Mouse (Mus musculus) cerebellum, adult 2 months (tissue): Measurements from ENCODE around the gene Csrnp1. TPM values are rescaled to one million over a fixed set of nuclear protein-coding genes. Genes with fewer than 3 reads are reported as not detected.
"Not testable (repeated sequence)": the region's sequence is repeated elsewhere in the genome, so short reads cannot be mapped to it uniquely, and the experiment has no call there.

Source experiments
- DNase-seq, 2 experiments: peaks; one replicate each; pipeline ENCODE4 v3.0.0; 2021
- H3K27ac ChIP-seq: fragments of 200-500 bp; 2 replicates; pipeline ENCODE4 v1.5.1; 2012; ENCODE audit warnings: low read length, control low read depth, inconsistent platforms; ENCODE audit not compliant: insufficient read depth
- H3K27me3 ChIP-seq: fragments of 200-500 bp; 2 replicates; pipeline ENCODE4 v1.6.1; 2012; ENCODE audit warnings: inconsistent platforms, mild to moderate bottlenecking, low read length, moderate library complexity; ENCODE audit not compliant: control insufficient read depth, insufficient read depth
- H3K4me1 ChIP-seq: fragments of 200-500 bp; 2 replicates; pipeline ENCODE4 v1.6.1; 2011; ENCODE audit warnings: low read length; ENCODE audit not compliant: control insufficient read depth, insufficient read depth
- H3K4me3 ChIP-seq: fragments of 200-500 bp; replicated peaks from 2 replicates; pipeline ENCODE3; 2011; ENCODE audit warnings: mild to moderate bottlenecking, low read depth, low read length, control low read depth; ENCODE audit not compliant: insufficient read depth
- CTCF ChIP-seq: fragments of 200-500 bp; IDR thresholded peaks from 2 replicates; pipeline ENCODE4 v1.5.1; 2011; ENCODE audit warnings: low read depth, mild to moderate bottlenecking, control low read depth, low read length, moderate library complexity, borderline replicate concordance; ENCODE audit not compliant: insufficient read depth
- POLR2A ChIP-seq: fragments of 200-500 bp; IDR thresholded peaks from 2 replicates; pipeline ENCODE4 v1.6.1; 2011; ENCODE audit warnings: low read length, control low read depth, borderline replicate concordance; ENCODE audit not compliant: insufficient read depth
- WGBS: fragments of 180-500 bp; shearing (Covaris S2); methylation state at CpG from one replicate; pipeline ENCODE4 v1.1.7; 2018; 5-methylcytosine and 5-hydroxymethylcytosine counted together
- polyA plus RNA-seq: library from polyadenylated mRNA; depleted of rRNA; stranded (reverse); fragments of >200 nt; gene quantifications from 2 replicates; pipeline ENCODE4 v1.2.3, GENCODE M21; 2012

The Csrnp1 gene
- polyA plus RNA-seq, 1 experiment = 11.1 TPM

GRCm38 (mm10) chr9:120023086-120023811, 38.8 kb upstream of the Csrnp1 start, which contains the start of gene Xirp1:
TSS of gene Xirp1 (minus strand) at chr9:120023598.
- DNase-seq = no peak
- 72% methylated on average over 18 of the region's 18 CpGs for WGBS
- Histone ChIP-seq H3K27ac (no peak within 1 kb of the TSS; the same call in 1 of the 2 replicates), H3K4me1 (peaks cover 46% of the 10 kb centered on the region), H3K27me3 (no peaks in the 10 kb centered on the region), H3K4me3 (no peak within 1 kb of the TSS)
- TF ChIP-seq POLR2A = no peak
- no peak for TF ChIP-seq CTCF

GRCm38 (mm10) chr9:120021164-120021563, 36.7 kb upstream of the Csrnp1 start:
- TF ChIP-seq CTCF (no peak), POLR2A (no peak)
- DNase-seq = no peak

GRCm38 (mm10) chr9:120020285-120020890, 35.9 kb upstream of the Csrnp1 start:
- H3K27ac ChIP-seq = no peak overlapping the region
- H3K4me1 ChIP-seq = peaks cover 26% of the 10 kb centered on the region
- no peaks in the 10 kb centered on the region for H3K27me3 ChIP-seq
- no peak overlapping the region for H3K4me3 ChIP-seq
- DNase-seq = peak; percentile 68 to 79
- 22% methylated on average over 7 of the region's 7 CpGs for WGBS
- peak; percentile 49; the same call in 1 of the 2 replicates for TF ChIP-seq CTCF
- no peak for TF ChIP-seq POLR2A

More at GRCm38 (mm10) chr9:120021164-120021563, 36.7 kb upstream of the Csrnp1 start:
- peaks cover 29% of the 10 kb centered on the region for H3K4me1 ChIP-seq
- H3K27me3 ChIP-seq = no peaks in the 10 kb centered on the region
- no peak overlapping the region for H3K4me3 ChIP-seq
- 70% methylated on average over 5 of the region's 5 CpGs for WGBS
- no peak overlapping the region for H3K27ac ChIP-seq

- DNase-seq = no peak
- TF ChIP-seq POLR2A = no peak
- no peak for TF ChIP-seq CTCF
- peaks cover 4% of the 10 kb centered on the region; the same call in 1 of the 2 replicates for H3K4me1 ChIP-seq
- no peaks in the 10 kb centered on the region for H3K27me3 ChIP-seq
- H3K4me3 ChIP-seq = no peak overlapping the region
- WGBS = 79% methylated on average over 10 of the region's 10 CpGs
- H3K27ac ChIP-seq = no peak overlapping the region
Observed at GRCm38 (mm10) chr9:120016956-120017355, 32.5 kb upstream of the Csrnp1 start.

GRCm38 (mm10) chr9:120014828-120015227, 30.4 kb upstream of the Csrnp1 start:
- WGBS = 74% methylated on average over 6 of the region's 6 CpGs
- TF ChIP-seq POLR2A (no peak), CTCF (no peak)

GRCm38 (mm10) chr9:120013251-120013820, 28.9 kb upstream of the Csrnp1 start:
- 76% methylated on average over 11 of the region's 11 CpGs for WGBS
- no peak for DNase-seq
- no peaks in the 10 kb centered on the region; the same call in 1 of the 2 replicates for H3K4me1 ChIP-seq
- H3K27ac ChIP-seq = no peak overlapping the region
- no peak overlapping the region for H3K4me3 ChIP-seq
- H3K27me3 ChIP-seq = no peaks in the 10 kb centered on the region
- TF ChIP-seq POLR2A (no peak), CTCF (no peak)

More at GRCm38 (mm10) chr9:120014828-120015227, 30.4 kb upstream of the Csrnp1 start:
- H3K27me3 ChIP-seq = no peaks in the 10 kb centered on the region
- no peak overlapping the region for H3K27ac ChIP-seq
- no peak for DNase-seq
- H3K4me3 ChIP-seq = no peak overlapping the region
- no peaks in the 10 kb centered on the region; the same call in 1 of the 2 replicates for H3K4me1 ChIP-seq

GRCm38 (mm10) chr9:120012781-120013180, 28.3 kb upstream of the Csrnp1 start:
- Histone ChIP-seq H3K27me3 (no peaks in the 10 kb centered on the region), H3K4me1 (no peaks in the 10 kb centered on the region; the same call in 1 of the 2 replicates), H3K27ac (no peak overlapping the region), H3K4me3 (no peak overlapping the region)
- TF ChIP-seq CTCF = no peak
- TF ChIP-seq POLR2A = no peak
- 91% methylated on average over 5 of the region's 5 CpGs for WGBS
- DNase-seq = peak in 1 of 2 experiments; percentile 18

GRCm38 (mm10) chr9:120012161-120012560, 27.7 kb upstream of the Csrnp1 start:
- H3K4me3 ChIP-seq, H3K27me3 ChIP-seq, H3K27ac ChIP-seq, H3K4me1 ChIP-seq: not testable (repeated sequence)
- peak in 1 of 2 experiments; percentile 24 for DNase-seq
- 78% methylated on average over 6 of the region's 6 CpGs for WGBS
